Mouse (Mus musculus) hindbrain, postnatal 0 days (tissue): ENCODE measurements around the gene Cyb5d1. TPM values are rescaled to one million over a fixed set of nuclear protein-coding genes. Genes with fewer than 3 reads are reported as not detected.
A peak's percentile ranks its signal among the peaks of the same experiment; 100 is the strongest.
"Not testable (repeated sequence)": the region's sequence is repeated elsewhere in the genome, so short reads cannot be mapped to it uniquely, and the experiment has no call there.

Source experiments
- ATAC-seq: fragments of 200-750 bp; cut with Nextera tagmentation; 2 replicates; pipeline ENCODE4 v1.8.0; 2017; ENCODE audit warnings: mild to moderate bottlenecking, moderate TSS enrichment, moderate library complexity
- DNase-seq: peaks from one replicate; pipeline ENCODE4 v3.0.0-alpha.2; 2015; ENCODE audit warnings: low spot score
- H3K27ac ChIP-seq: fragments of 300-500 bp; sonication (generic); 2 replicates; pipeline ENCODE4 v1.5.1; 2014; ENCODE audit warnings: mild to moderate bottlenecking
- H3K27me3 ChIP-seq: fragments of 300-500 bp; sonication (generic); 2 replicates; pipeline ENCODE4 v1.6.1; 2014; ENCODE audit warnings: low read length, mixed read lengths; ENCODE audit not compliant: insufficient read depth
- H3K36me3 ChIP-seq: fragments of 300-500 bp; sonication (generic); 2 replicates; pipeline ENCODE4 v1.6.1; 2014; ENCODE audit warnings: low read length, mixed read lengths; ENCODE audit not compliant: insufficient read depth
- H3K4me1 ChIP-seq: fragments of 300-500 bp; sonication (generic); 2 replicates; pipeline ENCODE4 v1.6.1; 2014; ENCODE audit warnings: antibody characterized with exemption, low read length, mixed read lengths; ENCODE audit not compliant: insufficient read depth
- H3K4me2 ChIP-seq: fragments of 300-500 bp; sonication (generic); 2 replicates; pipeline ENCODE4 v1.6.1; 2014; ENCODE audit warnings: low read depth, mild to moderate bottlenecking, low read length, moderate library complexity, mixed read lengths
- H3K4me3 ChIP-seq: fragments of 300-500 bp; sonication (generic); 2 replicates; pipeline ENCODE4 v1.5.1; 2014; ENCODE audit warnings: low read length
- H3K9ac ChIP-seq: fragments of 300-500 bp; sonication (generic); replicated peaks from 2 replicates; pipeline ENCODE4 v1.6.1; 2014; ENCODE audit warnings: mild to moderate bottlenecking, low read length, moderate library complexity, mixed read lengths
- H3K9me3 ChIP-seq: fragments of 300-500 bp; sonication (generic); 2 replicates; pipeline ENCODE4 v1.6.1; 2016; ENCODE audit warnings: low read length, mixed read lengths
- CTCF ChIP-seq: IDR thresholded peaks from 2 replicates; pipeline ENCODE4 v1.5.1; 2016; ENCODE audit warnings: antibody characterized with exemption, control low read depth, low read depth
- WGBS: fragments of 180-500 bp; shearing (Covaris S2); extraction: QIAGEN DNeasy Blood & Tissue Kit; methylation state at CpG from one replicate; pipeline ENCODE4 v1.1.7; 2014; 5-methylcytosine and 5-hydroxymethylcytosine counted together
- polyA plus RNA-seq: library from polyadenylated mRNA; unstranded; fragments of >200 nt; fragmentation: Nextera tagmentation; extraction: Ambion mirVana; gene quantifications from 2 replicates; pipeline ENCODE4 v1.2.1, GENCODE M21; 2015
- total RNA-seq: library from RNA; depleted of rRNA; stranded (reverse); fragments of >200 nt; gene quantifications from 2 replicates; pipeline ENCODE4 v1.2.3, GENCODE M21; 2014; rRNA removed

Cyb5d1 gene
- 21.8 and 26.9 TPM in 2 replicates for total RNA-seq
- polyA plus RNA-seq: 18.5 and 22.2 TPM in 2 replicates

DNA sequence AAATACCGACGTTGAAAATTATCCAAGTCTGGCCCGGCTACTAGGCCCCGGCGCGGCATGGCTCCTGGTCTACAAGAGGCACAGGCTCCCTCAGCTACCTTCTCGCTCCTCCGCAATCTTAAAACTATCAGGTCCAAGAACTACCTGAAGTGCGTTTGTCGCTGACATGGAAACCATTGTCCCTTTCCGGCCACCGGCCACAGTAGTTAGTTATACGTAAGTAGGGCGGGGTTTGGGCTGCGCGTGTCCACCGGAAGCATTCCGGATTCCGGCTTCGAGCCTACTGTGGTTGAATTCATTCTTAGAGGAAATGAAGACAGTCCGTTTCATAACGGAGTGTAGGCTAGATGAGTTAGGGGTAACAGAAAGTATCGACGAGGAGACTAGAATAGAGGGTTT is at the start of gene Cyb5d1, which contains the start of gene Naa38:
Gene Cyb5d1, minus strand, starts transcription at position 397 of the 399 bp plus-strand sequence.
Gene Naa38, plus strand, starts transcription at position 253 of the 399 bp plus-strand sequence.
- not testable (repeated sequence) for H3K4me1 ChIP-seq, H3K27me3 ChIP-seq, H3K9me3 ChIP-seq, H3K36me3 ChIP-seq
- peak within 1 kb of the TSS; percentile 58 for H3K4me3 ChIP-seq
- ATAC-seq (peak; percentile 85), DNase-seq (peak; percentile 95)
- under 1% methylated on average over 20 of the region's 24 CpGs for WGBS
- peak within 1 kb of the TSS; percentile 94 for H3K27ac ChIP-seq
- H3K4me2 ChIP-seq: peak within 1 kb of the TSS; percentile 92
- peak within 1 kb of the TSS; percentile 79 for H3K9ac ChIP-seq

DNA sequence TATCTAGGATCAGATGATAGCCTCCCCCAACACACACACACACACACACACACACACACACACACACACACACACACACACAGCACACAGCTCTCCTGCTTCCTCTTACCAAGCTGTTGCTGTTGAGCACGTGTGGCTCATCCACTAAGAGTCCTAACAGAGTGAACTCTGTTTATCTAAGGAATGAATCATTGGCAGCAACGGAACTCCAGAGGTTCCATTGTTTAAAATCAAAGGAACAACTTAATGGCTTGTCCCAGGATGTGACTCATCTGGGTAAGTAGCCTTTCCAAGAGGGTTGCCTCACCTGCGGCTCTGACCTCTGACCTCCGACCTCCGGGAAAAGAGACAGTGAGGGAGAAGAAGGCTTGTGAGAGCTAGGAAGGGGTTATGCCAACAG is 47.9 kb upstream of the Cyb5d1 start:
- no peak for DNase-seq

DNA sequence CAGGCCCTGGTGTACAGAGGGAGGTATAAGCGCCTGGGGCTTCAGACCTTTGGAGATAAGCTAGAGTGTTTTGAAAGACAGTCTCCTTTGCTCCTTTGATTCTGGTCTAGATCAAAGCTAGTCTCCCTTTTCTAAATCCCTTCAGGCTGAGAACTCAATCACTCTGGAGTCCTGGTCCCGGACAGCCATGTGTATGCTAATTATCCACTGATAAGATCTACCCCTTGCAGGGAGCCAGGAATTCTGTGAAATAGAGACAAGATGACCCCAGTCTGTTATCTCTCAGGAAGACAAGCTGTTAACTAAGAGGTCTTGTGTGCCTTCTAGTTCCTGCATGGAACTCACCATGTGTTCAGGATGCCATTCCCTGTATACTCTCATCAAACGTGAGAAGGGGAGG is 41.9 kb upstream of the Cyb5d1 start:
- no peak for ATAC-seq
- Histone ChIP-seq H3K4me2 (no peak overlapping the region), H3K27me3 (no peaks in the 10 kb centered on the region), H3K27ac (no peak overlapping the region), H3K4me1 (no peaks in the 10 kb centered on the region), H3K36me3 (no peaks in the 10 kb centered on the region), H3K9me3 (no peaks in the 10 kb centered on the region), H3K9ac (no peak overlapping the region), H3K4me3 (no peak overlapping the region)
- DNase-seq: no peak
- no peak for TF ChIP-seq CTCF
- 65% methylated on average over 3 of the region's 3 CpGs for WGBS

More for the DNA sequence above, 47.9 kb upstream of the Cyb5d1 start:
- H3K4me3 ChIP-seq: no peak overlapping the region
- no peak for TF ChIP-seq CTCF
- 53% methylated on average over 5 of the region's 5 CpGs for WGBS
- H3K27ac ChIP-seq: no peak overlapping the region
- no peaks in the 10 kb centered on the region for H3K27me3 ChIP-seq
- ATAC-seq: no peak
- no peak overlapping the region for H3K4me2 ChIP-seq
- H3K9me3 ChIP-seq: no peaks in the 10 kb centered on the region
- H3K4me1 ChIP-seq: no peaks in the 10 kb centered on the region
- H3K36me3 ChIP-seq: no peaks in the 10 kb centered on the region
- no peak overlapping the region for H3K9ac ChIP-seq

DNA sequence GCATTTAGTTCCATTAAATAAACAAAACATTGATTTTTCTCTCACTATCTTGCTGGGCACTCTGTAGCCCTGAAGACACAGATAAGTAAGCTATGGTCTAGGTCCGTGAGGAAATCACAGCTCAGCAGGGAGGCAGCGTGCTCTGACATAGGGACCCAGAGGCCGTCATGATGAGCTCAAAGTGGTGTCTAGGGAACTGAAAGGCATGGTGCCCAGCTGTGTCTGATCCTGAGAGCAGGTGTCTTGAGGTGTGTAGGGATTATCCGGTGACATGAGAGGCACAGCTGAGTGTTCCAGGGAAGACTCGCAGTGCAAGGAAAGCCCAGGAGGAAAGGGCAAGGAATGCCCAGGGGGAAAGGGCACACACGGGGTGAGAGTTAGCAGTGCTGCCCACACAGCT is 37.8 kb upstream of the Cyb5d1 start:
- H3K4me1 ChIP-seq: no peaks in the 10 kb centered on the region
- WGBS: 56% methylated on average over 6 of the region's 6 CpGs
- no peaks in the 10 kb centered on the region for H3K27me3 ChIP-seq
- TF ChIP-seq CTCF: no peak
- H3K4me2 ChIP-seq: no peak overlapping the region
- H3K36me3 ChIP-seq: no peaks in the 10 kb centered on the region
- no peak overlapping the region for H3K4me3 ChIP-seq
- no peak for ATAC-seq
- no peaks in the 10 kb centered on the region for H3K9me3 ChIP-seq
- no peak overlapping the region for H3K9ac ChIP-seq
- H3K27ac ChIP-seq: no peak overlapping the region
- DNase-seq: no peak

DNA sequence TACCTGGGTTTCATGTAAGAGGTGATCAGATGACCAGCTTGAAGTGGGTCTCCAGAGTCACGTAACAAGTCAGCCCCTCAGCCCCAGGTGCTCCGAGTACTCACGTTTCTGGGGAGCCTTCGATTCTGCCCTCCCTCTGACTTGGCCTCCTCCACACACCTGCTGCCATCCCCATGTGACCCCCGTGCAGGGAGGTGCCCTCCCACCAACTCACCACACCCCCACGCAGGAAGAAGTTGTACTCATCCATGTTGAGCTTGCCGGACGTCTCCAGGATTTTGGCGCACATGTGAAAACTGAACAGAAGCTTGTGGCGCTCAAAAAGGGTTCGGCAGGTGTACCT is 37.2 kb upstream of the Cyb5d1 start:
- H3K4me3 ChIP-seq: no peak overlapping the region
- 73% methylated on average over 11 of the region's 11 CpGs for WGBS

DNA sequence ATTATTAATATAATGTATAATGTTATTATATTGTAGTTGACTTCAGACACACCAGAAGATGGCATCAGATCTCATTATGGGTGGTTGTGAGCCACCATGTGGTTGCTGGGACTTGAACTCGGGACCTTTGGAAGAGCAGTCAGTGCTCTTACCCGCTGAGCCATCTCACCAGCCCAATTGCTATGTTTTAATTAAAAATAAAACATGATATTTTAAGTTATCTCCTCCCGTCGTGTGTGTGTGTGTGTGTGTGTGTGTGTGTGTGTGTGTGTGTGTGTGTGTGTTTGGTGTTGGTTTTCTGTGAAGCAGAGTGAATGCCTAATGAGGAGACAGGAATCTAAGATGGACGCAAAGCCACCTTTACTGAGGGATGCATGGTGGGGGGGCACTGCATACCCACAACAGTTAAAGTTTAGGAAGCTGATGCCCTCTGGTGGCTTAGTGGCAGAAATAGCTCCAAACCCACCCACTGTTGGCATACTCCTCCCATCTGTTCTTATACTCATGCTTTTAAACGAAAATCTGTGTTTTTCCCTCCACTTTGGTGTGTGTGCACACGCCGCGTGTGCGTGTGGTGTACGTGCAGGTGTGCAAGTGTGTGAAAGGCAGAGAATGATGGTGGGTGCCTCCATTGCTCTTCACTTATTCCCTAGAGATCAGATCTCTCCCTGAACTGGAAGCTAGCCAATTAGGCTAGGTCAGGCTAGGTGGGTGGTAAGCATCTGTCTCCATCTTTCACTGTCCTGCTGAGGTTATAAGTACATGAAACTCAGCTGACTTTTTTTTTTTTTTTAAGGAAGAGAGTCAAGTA is 36.6 kb upstream of the Cyb5d1 start:
- Histone ChIP-seq H3K27me3 (no peaks in the 10 kb centered on the region), H3K9ac (no peak overlapping the region), H3K4me2 (no peak overlapping the region; the same call in 1 of the 2 replicates), H3K4me1 (no peaks in the 10 kb centered on the region), H3K9me3 (no peaks in the 10 kb centered on the region), H3K27ac (no peak overlapping the region), H3K36me3 (no peaks in the 10 kb centered on the region), H3K4me3 (no peak overlapping the region)
- DNase-seq (peak; percentile 94), ATAC-seq (peak; percentile 89)
- TF ChIP-seq CTCF: peak; percentile 86
- WGBS: 35% methylated on average over 11 of the region's 11 CpGs

More for the DNA sequence above, 37.2 kb upstream of the Cyb5d1 start:
- DNase-seq (no peak), ATAC-seq (no peak)
- no peak overlapping the region for H3K4me2 ChIP-seq
- no peak overlapping the region for H3K9ac ChIP-seq
- TF ChIP-seq CTCF: no peak
- H3K36me3 ChIP-seq: no peaks in the 10 kb centered on the region
- H3K9me3 ChIP-seq: no peaks in the 10 kb centered on the region
- no peaks in the 10 kb centered on the region for H3K27me3 ChIP-seq
- no peak overlapping the region for H3K27ac ChIP-seq
- no peaks in the 10 kb centered on the region for H3K4me1 ChIP-seq

DNA sequence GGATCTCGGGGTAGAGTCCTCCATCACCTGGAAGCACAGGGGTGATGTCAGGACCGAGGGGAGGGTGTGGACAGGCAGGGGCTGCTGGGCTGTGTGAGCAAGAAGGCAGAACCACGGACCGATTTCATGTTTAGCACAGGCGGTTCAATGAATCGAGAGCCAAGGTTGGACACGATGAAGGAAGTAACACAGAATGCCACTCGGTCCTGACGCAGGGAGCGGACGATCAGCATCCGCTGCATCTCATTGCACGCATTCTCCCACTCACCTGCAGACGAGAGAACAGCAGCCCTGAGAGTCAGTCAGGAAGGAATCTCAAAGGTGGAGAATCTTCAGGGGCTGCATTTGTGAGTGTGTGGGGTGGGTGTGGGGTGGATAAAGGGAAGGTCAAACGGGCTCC is 35.2 kb upstream of the Cyb5d1 start:
- 87% methylated on average over 15 of the region's 15 CpGs for WGBS
- Histone ChIP-seq H3K27me3 (no peaks in the 10 kb centered on the region), H3K36me3 (no peaks in the 10 kb centered on the region), H3K4me3 (no peak overlapping the region), H3K27ac (no peak overlapping the region), H3K9ac (no peak overlapping the region), H3K4me2 (no peak overlapping the region), H3K9me3 (no peaks in the 10 kb centered on the region), H3K4me1 (no peaks in the 10 kb centered on the region)
- no peak for TF ChIP-seq CTCF
- no peak for DNase-seq
- no peak for ATAC-seq
